Mouse (Mus musculus) liver, adult 2 months (tissue): ENCODE results near the gene Hyal2. TPM values are rescaled to one million over a fixed set of nuclear protein-coding genes. Genes with fewer than 3 reads are reported as not detected.
"Not testable (repeated sequence)": the region's sequence is repeated elsewhere in the genome, so short reads cannot be mapped to it uniquely, and the experiment has no call there.

Experiments
- DNase-seq: peaks from one replicate; pipeline ENCODE4 v3.0.0-alpha.2; 2011; ENCODE audit warnings: low read depth, low spot score; ENCODE audit errors: extremely low read depth
- H3K27ac ChIP-seq: fragments of 200-500 bp; replicated peaks from 2 replicates; pipeline ENCODE4 v1.5.1; 2012; ENCODE audit warnings: low read depth, mild to moderate bottlenecking, control low read depth, inconsistent platforms, low read length; ENCODE audit not compliant: insufficient read depth
- H3K27me3 ChIP-seq: fragments of 200-500 bp; 2 replicates; pipeline ENCODE4 v1.6.1; 2012; ENCODE audit warnings: mild to moderate bottlenecking, moderate library complexity, low read length, inconsistent platforms; ENCODE audit not compliant: control insufficient read depth, insufficient read depth
- H3K36me3 ChIP-seq: fragments of 200-500 bp; 2 replicates; pipeline ENCODE4 v1.6.1; 2012; ENCODE audit warnings: low read length, inconsistent platforms; ENCODE audit not compliant: control insufficient read depth, insufficient read depth
- H3K4me1 ChIP-seq: fragments of 200-500 bp; 2 replicates; pipeline ENCODE4 v1.6.1; 2011; ENCODE audit warnings: low read length; ENCODE audit not compliant: control insufficient read depth, insufficient read depth
- H3K4me3 ChIP-seq: fragments of 200-500 bp; 2 replicates; pipeline ENCODE4 v1.5.1; 2011; ENCODE audit warnings: low read depth, mild to moderate bottlenecking, control low read depth, low read length, moderate library complexity; ENCODE audit not compliant: insufficient read depth
- H3K79me2 ChIP-seq: fragments of 200-500 bp; 2 replicates; pipeline ENCODE4 v1.6.1; 2012; ENCODE audit warnings: inconsistent platforms, mild to moderate bottlenecking, low read length, moderate library complexity; ENCODE audit not compliant: control insufficient read depth, insufficient read depth
- H3K9ac ChIP-seq: fragments of 200-500 bp; 2 replicates; pipeline ENCODE4 v1.6.1; 2012; ENCODE audit warnings: low read depth, mild to moderate bottlenecking, control low read depth, inconsistent platforms, low read length
- CTCF ChIP-seq: fragments of 200-500 bp; IDR thresholded peaks from 2 replicates; pipeline ENCODE4 v1.5.1; 2011; ENCODE audit warnings: low read depth, low read length, control low read depth
- POLR2A ChIP-seq: fragments of 200-500 bp; IDR thresholded peaks from 2 replicates; pipeline ENCODE4 v1.6.1; 2011; ENCODE audit warnings: low read length, control low read depth; ENCODE audit not compliant: insufficient read depth; ENCODE audit errors: extremely low read depth
- WGBS: fragments of 180-500 bp; shearing (Covaris S2); methylation state at CpG from one replicate; pipeline ENCODE4 v1.1.7; 2018; 5-methylcytosine and 5-hydroxymethylcytosine counted together
- polyA plus RNA-seq: library from polyadenylated mRNA; depleted of rRNA; stranded (reverse); fragments of >200 nt; gene quantifications from 2 replicates; pipeline ENCODE4 v1.2.3, GENCODE M21; 2012
- total RNA-seq: library from RNA; depleted of rRNA; stranded (reverse); fragments of >200 nt; gene quantifications from 2 replicates; pipeline ENCODE4 v1.2.3, GENCODE M21; 2014

The Hyal2 gene
- total and polyA plus RNA-seq, 2 experiments = 38.4 to 64.1 TPM

- no peak for TF ChIP-seq CTCF
- no peak for TF ChIP-seq POLR2A
- Histone ChIP-seq H3K27ac (0 out of 2 replicates have a peak overlapping the region, but pooled peaks have one; percentile 7), H3K9ac (no peak overlapping the region), H3K79me2 (peaks cover 27% of the 10 kb centered on the region; the same call in 1 of the 2 replicates), H3K4me3 (no peak overlapping the region), H3K4me1 (peaks cover 33% of the 10 kb centered on the region), H3K36me3 (peaks cover 7% of the 10 kb centered on the region), H3K27me3 (no peaks in the 10 kb centered on the region)
- no peak for DNase-seq
- 98% methylated on average over 2 of the region's 2 CpGs for WGBS
Measured at GRCm38 (mm10) chr9:107572327-107572662, 4.5 kb downstream of the Hyal2 start.

GRCm38 (mm10) chr9:107573774-107574173 lies 6.0 kb downstream of the Hyal2 start:
- H3K9ac ChIP-seq, H3K36me3 ChIP-seq, H3K27me3 ChIP-seq, H3K27ac ChIP-seq, H3K4me3 ChIP-seq, DNase-seq: not testable (repeated sequence)
- 91% methylated on average over 6 of the region's 6 CpGs for WGBS
- Histone ChIP-seq H3K4me1 (peaks cover 32% of the 10 kb centered on the region), H3K79me2 (peaks cover 38% of the 10 kb centered on the region; the same call in 1 of the 2 replicates)

- TF ChIP-seq CTCF = no peak
- TF ChIP-seq POLR2A = no peak
- H3K4me1 ChIP-seq = peaks cover 33% of the 10 kb centered on the region
- H3K9ac ChIP-seq = peak overlapping the region; percentile 16; the same call in 1 of the 2 replicates
- H3K79me2 ChIP-seq = peaks cover 22% of the 10 kb centered on the region; the same call in 1 of the 2 replicates
- H3K27me3 ChIP-seq = no peaks in the 10 kb centered on the region
- 23% methylated on average over 14 of the region's 14 CpGs for WGBS
- no peak overlapping the region for H3K4me3 ChIP-seq
- H3K36me3 ChIP-seq = peaks cover 9% of the 10 kb centered on the region
- DNase-seq = peak; percentile 94
- peak overlapping the region; percentile 96 for H3K27ac ChIP-seq
Measured at GRCm38 (mm10) chr9:107575579-107576356, 8.0 kb downstream of the Hyal2 start.

GRCm38 (mm10) chr9:107576357-107577107 lies 8.8 kb downstream of the Hyal2 start, which contains the start of gene Hyal1:
Gene Hyal1, plus strand, starts transcription at chr9:107576927.
- peak within 1 kb of the TSS; percentile 97 for H3K27ac ChIP-seq
- H3K36me3 ChIP-seq = peaks cover 9% of the 10 kb centered on the region
- H3K79me2 ChIP-seq = peaks cover 19% of the 10 kb centered on the region; the same call in 1 of the 2 replicates
- peak; percentile 94 for TF ChIP-seq POLR2A
- TF ChIP-seq CTCF = no peak
- H3K27me3 ChIP-seq = no peaks in the 10 kb centered on the region
- peak within 1 kb of the TSS; percentile 91 for H3K9ac ChIP-seq
- DNase-seq = peak; percentile 97
- peaks cover 25% of the 10 kb centered on the region for H3K4me1 ChIP-seq
- H3K4me3 ChIP-seq = peak within 1 kb of the TSS; percentile 91
- WGBS = 6% methylated on average over 16 of the region's 16 CpGs

GRCm38 (mm10) chr9:107577871-107578270 lies 10.1 kb downstream of the Hyal2 start:
- peaks cover 15% of the 10 kb centered on the region; the same call in 1 of the 2 replicates for H3K79me2 ChIP-seq
- peak; percentile 90 for DNase-seq
- H3K27ac ChIP-seq = peak overlapping the region; percentile 97
- peaks cover 2% of the 10 kb centered on the region; the same call in 1 of the 2 replicates for H3K36me3 ChIP-seq
- peak overlapping the region; percentile 91 for H3K9ac ChIP-seq
- peak overlapping the region; percentile 91 for H3K4me3 ChIP-seq
- 20% methylated on average over 10 of the region's 10 CpGs for WGBS
- TF ChIP-seq CTCF (no peak), POLR2A (peak; percentile 44; the same call in 1 of the 2 replicates)
- H3K27me3 ChIP-seq = no peaks in the 10 kb centered on the region
- peaks cover 28% of the 10 kb centered on the region for H3K4me1 ChIP-seq
